Mouse (Mus musculus) cortical plate, adult 2 months (tissue): ENCODE measurements at regions not wholly inside any gene's neighbourhood (a gene's known extent, or its start where the extent isn't known, plus 50 kb on each side); places are given as distances from the start of the nearest gene placed in this dataset.

Experiments
- CTCF ChIP-seq: fragments of 200-500 bp; IDR thresholded peaks from 2 replicates; pipeline ENCODE4 v1.5.1; 2011; ENCODE audit warnings: mild to moderate bottlenecking, control low read depth, low read length; ENCODE audit not compliant: insufficient read depth; ENCODE audit errors: extremely low read depth
- POLR2A ChIP-seq: fragments of 200-500 bp; IDR thresholded peaks from 2 replicates; pipeline ENCODE4 v1.6.1; 2011; ENCODE audit warnings: mild to moderate bottlenecking, low read length, control low read depth; ENCODE audit not compliant: insufficient read depth; ENCODE audit errors: extremely low read depth

DNA sequence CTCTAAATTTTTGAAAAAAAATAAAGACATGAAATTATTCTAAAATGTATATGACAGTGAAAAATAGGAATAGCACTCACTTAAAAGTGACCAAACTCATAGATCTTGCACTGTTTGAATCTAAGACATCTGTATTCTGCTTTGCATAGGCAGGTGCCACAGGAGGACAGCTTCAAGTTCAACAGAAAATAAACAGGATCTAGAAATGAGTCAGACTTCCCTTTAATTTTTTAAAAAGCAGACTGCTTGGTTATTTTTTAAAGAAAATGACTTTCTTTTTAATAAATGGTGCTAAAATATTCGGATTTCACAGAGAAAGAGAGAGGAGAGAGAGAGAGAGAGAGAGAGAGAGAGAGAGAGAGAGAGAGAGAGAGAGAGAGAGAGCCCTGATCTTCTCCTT is 123.8 kb upstream of the Myt1l start:
- TF ChIP-seq CTCF (no peak), POLR2A (no peak)
